Mouse (Mus musculus): ENCODE measurements around the gene Fbxo46. TPM values are rescaled to one million over a fixed set of nuclear protein-coding genes. Genes with fewer than 3 reads are reported as not detected.

Gene Fbxo46
- total RNA-seq, 2 experiments from 2014 or later, result 2.7 to 4.2 TPM

DNA sequence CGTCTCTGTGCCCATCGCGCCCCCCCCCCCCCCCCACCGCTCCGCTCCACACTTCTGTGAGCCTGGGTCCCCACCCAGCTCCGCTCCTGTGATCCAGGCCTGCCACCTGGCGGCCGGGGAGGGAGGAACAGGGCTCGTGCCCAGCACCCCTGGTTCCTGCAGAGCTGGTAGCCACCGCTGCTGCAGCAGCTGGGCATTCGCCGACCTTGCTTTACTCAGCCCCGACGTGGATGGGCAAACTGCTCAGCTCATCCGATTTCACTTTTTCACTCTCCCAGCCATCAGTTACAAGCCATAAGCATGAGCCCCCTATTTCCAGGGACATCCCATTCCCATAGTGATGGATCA is 26.5 kb upstream of the Fbxo46 start:
- DNase-seq, result peak; percentile 89

DNA sequence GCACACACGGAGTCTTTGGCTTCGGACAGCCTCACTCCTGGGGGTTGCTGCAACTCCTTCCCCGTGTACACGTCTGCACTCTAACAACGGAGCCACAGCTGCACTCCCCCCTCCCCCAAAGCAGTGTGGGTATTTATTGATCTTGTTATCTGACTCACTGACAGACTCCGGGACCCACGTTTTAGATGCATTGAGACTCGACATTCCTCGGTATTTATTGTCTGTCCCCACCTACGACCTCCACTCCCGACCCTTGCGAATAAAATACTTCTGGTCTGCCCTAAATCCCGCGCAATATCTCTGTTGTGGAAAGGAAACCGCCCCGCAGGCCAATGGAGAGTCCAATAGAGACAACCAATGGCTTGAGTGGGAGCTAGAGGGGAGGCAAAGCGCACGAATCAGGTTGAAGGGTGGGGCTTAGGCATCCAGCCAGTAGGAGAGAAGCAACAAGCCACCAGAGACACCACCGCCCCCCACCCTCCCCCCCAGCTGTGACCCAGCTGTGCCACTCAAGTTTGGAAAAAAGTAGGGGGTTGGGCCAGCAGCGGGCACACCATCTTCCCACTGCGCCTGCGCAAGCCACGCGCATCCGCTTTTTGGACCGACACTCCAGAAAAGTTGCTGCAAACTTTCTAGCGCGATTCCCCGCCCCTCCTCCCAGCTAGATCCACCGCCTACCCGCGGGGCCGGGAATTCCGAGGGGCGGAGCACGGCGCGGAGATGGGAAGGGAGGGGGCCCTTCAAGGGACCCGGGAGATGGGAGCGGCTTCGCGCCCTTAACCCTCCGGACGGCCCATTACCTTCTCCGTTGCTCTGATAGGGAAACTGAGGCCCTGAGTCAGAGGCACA is 25.9 kb upstream of the Fbxo46 start:
- peak; percentile 95 for DNase-seq

DNA sequence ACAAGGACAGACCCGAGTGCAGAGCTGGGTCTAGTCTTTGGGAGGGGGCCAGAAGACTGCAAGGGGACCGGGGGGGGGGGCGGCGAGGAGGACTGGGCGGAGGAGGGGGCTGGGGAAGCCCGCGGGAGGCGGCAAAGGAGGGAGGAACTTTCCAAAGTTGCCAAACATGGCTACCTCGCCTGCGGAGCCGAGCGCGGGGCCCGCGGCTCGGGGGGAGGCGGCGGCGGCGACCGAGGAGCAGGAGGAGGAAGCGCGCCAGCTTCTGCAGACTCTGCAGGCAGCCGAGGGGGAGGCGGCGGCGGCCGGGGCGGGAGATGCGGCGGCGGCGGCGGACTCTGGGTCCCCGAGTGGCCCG is 25.2 kb upstream of the Fbxo46 start, which contains the start of gene Six5:
Gene Six5, plus strand, starts transcription at position 124 of the 355 bp plus-strand sequence.
- DNase-seq, result no peak

DNA sequence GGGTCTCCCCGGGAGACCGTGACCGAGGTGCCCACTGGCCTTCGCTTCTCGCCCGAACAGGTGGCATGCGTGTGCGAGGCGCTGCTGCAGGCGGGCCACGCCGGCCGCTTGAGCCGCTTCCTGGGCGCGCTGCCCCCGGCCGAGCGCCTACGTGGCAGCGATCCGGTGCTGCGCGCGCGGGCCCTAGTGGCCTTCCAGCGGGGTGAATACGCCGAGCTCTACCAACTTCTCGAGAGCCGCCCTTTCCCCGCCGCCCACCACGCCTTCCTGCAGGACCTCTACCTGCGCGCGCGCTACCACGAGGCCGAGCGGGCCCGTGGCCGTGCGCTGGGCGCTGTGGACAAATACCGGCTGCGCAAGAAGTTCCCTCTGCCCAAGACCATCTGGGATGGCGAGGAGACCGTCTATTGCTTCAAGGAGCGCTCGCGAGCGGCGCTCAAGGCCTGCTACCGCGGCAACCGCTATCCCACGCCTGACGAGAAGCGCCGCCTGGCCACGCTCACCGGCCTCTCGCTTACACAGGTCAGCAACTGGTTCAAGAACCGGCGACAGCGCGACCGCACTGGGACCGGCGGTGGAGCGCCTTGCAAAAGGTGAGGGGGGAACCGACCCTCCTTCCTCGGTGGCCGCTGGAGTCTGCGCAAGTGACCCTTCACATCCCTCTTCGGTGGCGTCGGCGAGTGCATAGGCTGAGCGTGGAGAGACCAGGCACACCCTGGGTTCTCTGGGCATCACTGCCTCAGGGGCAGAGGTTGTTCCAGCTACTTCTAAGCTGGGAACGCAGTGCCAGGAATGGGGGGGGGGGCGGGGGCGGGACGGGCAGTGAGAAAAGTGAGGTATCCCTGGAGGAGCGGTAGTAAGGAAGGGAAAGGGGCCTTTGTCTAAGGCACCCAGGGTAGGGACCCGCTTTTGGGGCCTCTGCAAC is 24.6 kb upstream of the Fbxo46 start:
- peak; percentile 72 for DNase-seq

DNA sequence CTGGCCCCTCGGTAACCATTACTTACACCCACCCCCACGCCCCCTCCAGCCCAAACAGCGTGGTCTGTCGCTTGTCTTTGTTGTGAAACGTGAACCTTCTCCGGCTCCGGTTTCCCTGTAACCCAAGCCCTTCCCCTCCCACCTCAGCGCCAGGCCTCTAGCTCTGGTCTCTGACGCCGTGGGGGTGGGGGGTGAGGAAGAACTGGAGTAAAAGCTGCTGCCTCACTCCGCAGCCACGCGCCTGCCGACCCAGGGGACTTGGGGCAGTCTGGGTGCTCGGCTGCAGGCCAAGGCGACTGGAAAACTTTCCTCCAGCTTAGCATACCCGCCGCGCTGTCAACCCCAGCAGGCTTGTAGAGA is 23.9 kb upstream of the Fbxo46 start:
- DNase-seq, result peak; percentile 70

DNA sequence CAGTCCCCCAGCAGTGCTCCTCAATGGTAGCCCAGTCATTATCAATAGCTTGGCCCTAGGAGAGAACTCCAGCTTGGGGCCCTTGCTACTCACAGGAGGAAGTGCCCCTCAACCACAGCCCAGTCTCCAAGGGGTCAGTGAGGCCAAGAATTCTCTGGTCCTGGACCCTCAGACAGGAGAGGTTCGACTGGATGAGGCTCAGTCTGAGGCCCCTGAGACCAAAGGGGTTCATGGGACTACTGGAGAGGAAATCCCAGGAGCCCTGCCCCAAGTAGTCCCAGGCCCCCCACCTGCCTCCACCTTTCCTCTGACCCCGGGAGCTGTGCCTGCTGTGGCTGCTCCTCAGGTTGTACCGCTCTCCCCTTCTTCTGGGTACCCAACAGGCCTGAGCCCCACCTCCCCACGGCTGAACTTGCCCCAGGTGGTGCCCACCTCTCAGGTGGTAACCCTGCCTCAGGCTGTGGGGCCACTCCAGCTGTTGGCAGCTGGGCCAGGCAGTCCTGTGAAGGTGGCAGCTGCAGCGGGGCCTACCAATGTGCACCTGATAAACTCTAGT is 23.2 kb upstream of the Fbxo46 start:
- no peak for DNase-seq

DNA sequence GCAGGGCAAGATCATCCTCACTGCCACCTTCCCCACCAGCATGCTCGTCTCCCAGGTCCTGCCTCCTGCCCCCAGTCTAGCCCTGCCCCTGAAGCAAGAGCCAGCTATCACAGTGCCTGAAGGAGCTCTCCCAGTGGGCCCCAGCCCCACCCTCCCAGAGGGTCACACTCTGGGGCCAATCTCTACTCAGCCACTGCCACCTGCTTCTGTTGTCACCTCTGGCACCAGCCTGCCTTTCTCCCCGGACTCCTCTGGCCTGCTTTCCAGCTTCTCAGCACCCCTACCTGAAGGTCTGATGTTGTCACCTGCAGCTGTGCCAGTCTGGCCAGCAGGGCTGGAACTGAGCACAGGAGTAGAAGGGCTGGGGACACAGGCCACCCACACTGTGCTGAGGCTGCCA is 22.4 kb upstream of the Fbxo46 start:
- no peak for DNase-seq

DNA sequence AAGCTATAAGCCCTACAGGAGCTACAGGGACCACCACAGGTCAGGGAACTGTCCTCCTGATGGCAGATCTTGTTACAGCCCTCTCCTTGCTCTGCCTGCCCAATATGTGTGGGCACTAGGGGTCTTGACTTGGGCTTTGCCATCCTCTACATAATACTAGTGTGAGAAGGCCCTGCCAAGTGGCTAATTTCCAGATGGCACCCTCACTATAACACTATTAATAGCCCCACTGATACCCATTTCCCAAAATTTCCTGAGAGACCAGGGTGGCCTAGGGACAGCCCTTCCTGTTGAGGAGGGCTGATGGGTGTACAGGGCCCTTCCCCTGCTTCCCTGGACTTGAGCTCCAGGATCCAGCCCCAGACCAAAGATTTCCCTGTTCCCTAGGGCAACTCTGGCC is 21.8 kb upstream of the Fbxo46 start:
- no peak for DNase-seq

DNA sequence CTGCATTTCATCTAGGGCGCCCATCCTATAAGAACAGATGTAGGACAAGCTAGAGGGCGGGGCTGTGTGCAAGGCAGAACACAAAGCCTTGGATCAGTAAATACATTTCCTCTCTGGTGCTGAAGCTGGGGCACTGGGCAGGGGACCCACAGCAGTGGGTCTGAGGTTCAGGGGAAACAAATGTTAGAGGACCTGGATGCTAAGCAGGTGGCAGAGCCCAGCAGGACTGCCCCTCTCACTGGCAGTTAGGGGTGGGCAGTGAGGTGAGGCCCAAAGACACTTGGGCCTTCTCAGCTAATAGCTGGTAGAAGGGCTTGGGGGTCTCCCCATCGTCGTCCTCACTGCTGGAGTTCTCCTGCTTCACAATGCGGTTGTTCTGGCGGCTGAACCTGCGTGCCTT is 20.8 kb upstream of the Fbxo46 start:
- DNase-seq, result no peak

DNA sequence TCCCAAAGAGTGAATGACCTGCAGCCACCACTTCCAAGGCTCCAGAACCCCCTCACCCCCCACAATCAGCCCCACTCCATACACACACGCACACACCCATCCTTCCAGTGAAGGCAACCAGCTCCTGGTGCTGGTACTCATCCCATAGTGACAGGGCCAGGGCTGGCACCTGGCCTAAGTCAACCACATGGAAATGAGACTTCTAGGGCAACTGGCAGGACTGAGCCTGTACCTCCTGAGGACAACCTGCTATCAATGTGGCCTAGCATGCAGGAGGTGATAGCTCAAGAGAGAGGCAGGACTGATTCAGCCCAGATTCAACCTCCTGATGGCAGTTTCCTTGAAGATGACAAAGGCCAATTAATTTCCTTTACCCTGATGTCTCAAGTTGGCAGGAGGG is 19.4 kb upstream of the Fbxo46 start:
- DNase-seq, result no peak

DNA sequence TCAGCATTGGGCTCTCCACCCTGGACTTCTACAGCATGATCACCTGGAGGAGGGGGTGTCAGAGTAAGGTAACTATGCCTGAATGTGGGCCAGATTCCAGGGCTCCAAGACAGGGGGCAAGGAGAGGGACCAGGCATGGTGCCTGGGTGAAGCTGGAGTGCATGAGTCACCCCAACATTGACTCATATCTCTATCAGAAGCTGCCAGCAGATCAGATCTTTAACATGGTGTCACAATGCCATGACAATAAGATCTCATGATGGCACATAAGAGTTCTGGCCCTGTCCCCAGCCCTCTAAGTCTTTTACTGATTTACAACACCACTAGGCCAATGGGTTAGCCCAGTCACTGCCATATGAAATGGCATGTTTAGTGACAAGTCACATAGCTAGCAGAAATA is 15.9 kb upstream of the Fbxo46 start:
- no peak for DNase-seq

DNA sequence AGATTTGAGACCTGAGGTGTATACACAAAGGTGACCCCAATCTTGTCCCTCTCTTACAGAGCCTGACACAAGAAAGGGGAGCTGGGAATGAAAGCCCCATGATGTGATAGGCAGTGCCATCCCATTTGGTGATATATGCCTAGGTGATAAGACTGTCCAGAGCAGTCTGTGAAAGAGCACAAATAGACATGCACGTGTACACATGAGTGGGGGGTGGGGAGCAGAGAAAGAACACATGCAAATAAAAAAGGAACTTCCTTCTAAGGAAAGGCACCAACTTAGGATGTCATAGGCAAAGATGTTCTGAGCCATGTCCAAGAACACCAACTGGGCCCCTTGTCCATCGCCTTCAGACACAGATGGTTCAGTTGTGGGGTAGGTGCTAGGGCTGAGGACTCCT is 15.2 kb upstream of the Fbxo46 start:
- no peak for DNase-seq

DNA sequence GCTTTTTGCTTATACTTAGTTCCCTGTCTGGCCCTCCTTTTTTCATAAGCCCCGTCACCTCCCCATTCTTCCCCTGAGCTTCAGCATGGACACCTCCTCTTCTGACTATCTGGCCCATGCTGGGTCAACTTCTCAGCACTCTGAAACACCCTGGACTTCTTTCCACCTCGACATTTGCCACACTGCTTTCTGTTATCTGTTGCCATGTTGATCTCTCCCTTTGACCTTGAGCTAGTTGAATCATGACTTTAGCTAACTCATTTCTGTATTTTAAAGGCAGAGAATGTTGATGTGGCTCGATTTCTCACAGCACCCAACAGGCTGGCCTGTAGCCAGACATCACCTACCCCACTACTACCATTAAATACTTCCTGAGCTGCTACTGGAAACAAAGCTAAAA is 12.2 kb upstream of the Fbxo46 start:
- no peak for DNase-seq

DNA sequence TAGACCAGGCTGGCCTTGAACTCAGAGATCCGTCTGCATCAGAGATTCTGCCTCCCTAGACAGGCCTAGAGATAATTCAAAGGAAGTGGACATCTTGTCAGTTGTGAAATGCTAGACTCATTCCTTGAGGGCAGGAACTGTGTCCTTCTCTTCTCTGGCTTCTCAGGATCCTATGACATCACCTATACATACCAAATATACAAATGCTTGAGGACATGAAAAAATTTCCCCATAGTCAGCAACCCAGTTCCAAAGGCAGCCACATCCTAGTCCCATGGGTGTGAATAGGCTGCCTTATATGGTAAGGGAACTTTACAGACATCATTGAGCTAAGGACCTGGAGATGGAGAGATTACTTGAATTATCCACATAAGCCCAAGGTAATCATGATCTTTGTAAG is 10.1 kb upstream of the Fbxo46 start:
- no peak for DNase-seq

DNA sequence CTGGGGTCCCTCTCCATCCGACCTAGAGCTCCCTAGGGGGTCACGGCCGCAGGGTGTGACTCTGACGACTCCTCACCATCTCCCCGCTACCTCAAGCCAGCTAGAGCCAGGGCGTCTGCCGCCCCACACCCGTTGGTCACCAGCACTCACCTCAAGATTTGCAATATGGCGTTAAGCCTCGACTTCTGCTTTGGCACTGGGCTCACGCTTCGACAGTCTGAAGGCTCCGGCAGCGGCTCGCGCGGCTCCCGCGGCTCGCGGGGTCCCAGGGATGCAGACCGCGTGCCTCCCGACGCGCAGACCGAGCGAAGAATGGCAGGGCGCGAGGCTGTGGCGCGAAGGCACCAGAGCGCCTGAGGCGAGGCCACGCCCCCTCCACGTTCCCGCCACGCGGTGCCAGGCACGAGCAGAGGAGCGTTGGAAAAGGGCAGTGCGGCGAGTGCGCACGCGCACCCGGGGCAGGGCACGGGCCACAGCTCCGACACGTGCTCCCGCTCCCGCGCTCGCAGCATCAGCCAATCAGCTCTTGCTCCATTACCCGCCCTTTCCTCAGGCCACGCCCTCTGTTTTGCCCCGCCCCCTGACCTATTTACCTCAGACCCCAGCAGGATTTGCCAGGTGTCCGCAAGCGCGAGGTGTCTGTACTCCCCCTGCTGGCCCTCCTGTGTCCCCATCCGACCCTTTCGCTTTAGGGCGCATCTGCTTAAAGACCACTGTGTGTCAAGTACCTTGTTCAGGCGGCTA is 1.5 kb upstream of the Fbxo46 start, which contains the start of gene Gm4969:
Gene Gm4969, minus strand, starts transcription at position 341 of the 744 bp plus-strand sequence.
- DNase-seq, result peak; percentile 55

DNA sequence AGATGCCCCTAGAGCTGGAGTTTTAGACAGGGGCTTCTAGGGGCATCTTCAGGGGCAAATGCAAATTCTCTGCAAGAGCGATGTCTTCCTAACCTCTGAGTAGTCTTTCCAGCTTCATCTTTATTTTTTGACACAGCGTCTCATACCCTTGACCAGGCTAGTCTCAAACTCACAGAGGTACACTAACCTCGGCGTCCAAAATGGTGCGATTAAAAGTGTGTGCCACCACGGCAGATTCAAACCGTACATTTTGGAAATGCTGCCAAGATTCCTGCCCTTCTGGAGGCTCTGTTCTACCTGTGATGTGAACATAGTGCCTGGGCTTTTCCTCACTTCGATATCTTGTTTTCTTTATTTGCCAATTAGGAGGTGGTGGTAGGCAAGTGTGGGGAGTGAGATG is 576 bp upstream of the Fbxo46 start:
- DNase-seq, result no peak

DNA sequence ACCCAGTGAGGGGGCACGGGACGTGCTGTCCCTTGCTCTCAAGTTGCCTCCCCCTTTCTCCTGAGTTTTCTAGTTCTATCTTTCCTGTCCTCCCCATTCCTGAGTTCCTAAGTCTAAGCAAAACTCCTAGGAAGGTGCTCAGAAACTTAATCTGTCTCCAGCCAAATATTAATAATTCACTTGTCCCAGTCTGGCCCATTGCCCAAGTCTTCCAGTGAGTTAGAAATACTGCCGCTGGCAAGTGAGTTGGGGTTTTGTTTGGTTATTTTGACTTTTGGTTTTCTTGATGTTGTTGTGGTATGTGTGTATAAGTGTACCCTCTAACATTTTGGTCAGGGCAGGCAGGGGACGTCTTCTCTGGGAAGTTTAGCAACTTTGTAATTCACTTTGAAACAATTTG is 2.0 kb downstream of the Fbxo46 start:
- DNase-seq, result no peak

DNA sequence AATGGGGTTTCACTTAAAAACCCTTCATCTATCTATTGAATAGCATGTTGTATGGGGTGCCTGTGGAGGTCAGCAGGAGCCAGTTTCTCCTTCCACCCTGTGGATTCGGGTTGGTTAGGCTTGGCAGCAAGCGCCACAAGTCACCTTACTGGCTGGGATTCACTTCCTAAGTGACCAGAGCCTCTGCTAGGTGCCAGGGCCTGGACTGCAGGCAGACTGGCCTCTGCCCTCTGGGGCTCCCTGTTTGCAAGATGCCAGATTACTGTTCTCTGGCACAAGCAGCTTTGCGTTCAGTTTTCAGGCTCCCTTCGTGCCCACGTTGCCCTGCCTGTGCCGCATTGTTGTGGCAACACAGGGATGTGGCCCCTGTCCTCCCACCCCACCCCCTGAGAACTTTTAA is 5.1 kb downstream of the Fbxo46 start:
- DNase-seq, result no peak

DNA sequence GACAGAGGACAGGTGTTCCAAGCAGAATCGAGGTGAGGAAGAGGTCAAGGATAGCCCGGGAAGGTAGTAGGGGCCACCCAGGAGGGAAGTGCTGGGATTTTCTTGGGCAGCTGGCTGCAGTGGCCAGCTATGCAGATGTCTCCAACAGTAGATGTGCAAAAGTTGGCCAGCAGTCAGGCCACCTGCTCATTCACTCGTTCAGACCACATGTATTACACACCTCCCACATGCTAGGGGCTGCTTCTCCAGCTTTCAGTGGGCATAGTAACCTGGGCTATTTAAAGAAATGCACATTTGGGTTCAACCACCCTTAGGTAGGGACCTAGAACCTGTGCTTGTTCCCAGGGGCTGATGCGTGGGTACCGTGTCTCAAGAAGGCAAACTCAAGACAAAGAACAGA is 8.1 kb downstream of the Fbxo46 start:
- DNase-seq, result no peak

DNA sequence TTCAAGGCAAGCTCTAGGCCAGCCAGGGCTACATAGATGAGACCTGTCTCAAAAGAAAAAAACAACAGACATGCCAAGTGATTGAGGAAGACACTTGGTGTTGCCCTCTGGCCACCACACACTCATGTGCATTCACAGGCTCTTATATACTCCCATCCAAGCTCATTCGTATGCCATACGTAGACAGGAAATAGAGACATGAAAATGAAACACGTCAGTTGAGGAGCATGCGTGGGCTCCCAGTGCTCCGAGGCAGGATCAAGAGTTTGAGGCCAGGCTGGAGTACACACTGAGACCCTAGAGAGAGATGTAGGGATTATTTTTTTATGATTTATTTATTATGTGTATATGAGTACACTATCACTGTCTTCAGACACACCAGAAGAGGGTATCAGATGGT is 9.7 kb downstream of the Fbxo46 start:
- no peak for DNase-seq

DNA sequence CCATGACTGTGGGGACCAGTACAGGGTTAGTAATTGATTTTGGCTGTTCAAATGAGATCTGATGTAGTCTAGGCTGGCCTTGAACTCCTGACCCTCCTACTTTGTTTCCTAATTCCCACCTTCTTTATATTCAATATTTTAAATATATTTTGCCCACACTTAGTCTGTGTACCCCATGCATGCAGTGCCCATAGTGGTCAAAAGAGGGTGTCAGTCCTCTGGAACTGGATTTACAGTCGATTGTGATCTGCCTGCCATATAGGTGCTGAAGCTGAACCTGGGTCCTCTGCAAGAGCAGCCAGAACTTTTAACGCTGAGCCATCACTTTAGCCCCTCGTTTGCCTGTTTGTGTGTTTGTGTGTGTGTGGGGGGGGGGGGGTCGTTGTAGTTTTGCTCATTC is 11.0 kb downstream of the Fbxo46 start:
- DNase-seq, result no peak

DNA sequence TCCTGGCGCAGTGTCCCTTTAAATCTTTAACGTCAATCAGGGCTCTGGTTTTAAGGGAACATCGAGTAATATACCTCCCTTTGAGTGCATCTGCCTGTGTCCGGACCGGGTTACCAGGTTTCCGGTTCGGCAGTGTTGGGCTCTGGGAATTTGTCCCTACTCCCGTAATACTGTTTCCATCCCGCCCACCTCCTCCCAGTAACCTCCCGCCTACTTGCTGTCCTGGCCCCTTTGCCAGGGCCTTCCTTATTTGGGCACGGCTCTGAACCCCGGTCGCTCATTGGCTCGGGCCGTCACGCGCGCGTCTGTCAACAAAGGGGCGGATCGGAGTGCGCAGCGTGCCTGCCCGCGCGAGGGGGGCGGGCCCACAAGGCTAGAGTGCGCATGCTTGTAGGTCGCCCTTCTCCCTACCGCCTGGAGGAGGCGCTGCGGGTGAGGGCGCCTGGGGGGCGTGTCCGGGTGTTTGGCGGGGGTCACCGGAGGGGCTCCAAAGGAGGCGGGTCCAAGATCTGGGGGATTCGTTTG is 11.7 kb downstream of the Fbxo46 start:
- DNase-seq, result peak; percentile 97

All from gastrocnemius, postnatal 10 days (tissue).